Mouse (Mus musculus) midbrain, embryonic 15.5 days (tissue): ENCODE measurements at regions not wholly inside any gene's neighbourhood (a gene's known extent, or its start where the extent isn't known, plus 50 kb on each side); places are given as distances from the start of the nearest gene placed in this dataset.

Experiments
- ATAC-seq: fragments of 200-750 bp; cut with Nextera tagmentation; replicated peaks from 2 replicates; pipeline ENCODE4 v1.8.0; 2017; ENCODE audit warnings: moderate TSS enrichment
- H3K27ac ChIP-seq: fragments of 300-500 bp; sonication (generic); 2 replicates; pipeline ENCODE4 v1.5.1; 2015; ENCODE audit warnings: mild to moderate bottlenecking, inconsistent platforms
- H3K27me3 ChIP-seq: fragments of 300-500 bp; sonication (generic); replicated peaks from 2 replicates; pipeline ENCODE4 v1.6.1; 2015; ENCODE audit warnings: inconsistent platforms
- H3K36me3 ChIP-seq: fragments of 300-500 bp; sonication (generic); replicated peaks from 2 replicates; pipeline ENCODE4 v1.6.1; 2015; ENCODE audit warnings: inconsistent platforms
- H3K4me1 ChIP-seq: fragments of 300-500 bp; sonication (generic); 2 replicates; pipeline ENCODE4 v1.6.1; 2015; ENCODE audit warnings: inconsistent platforms
- H3K4me2 ChIP-seq: fragments of 300-500 bp; sonication (generic); 2 replicates; pipeline ENCODE4 v1.6.1; 2015; ENCODE audit warnings: inconsistent platforms, mild to moderate bottlenecking, moderate library complexity
- H3K4me3 ChIP-seq: fragments of 300-500 bp; sonication (generic); 2 replicates; pipeline ENCODE4 v1.5.1; 2015; ENCODE audit warnings: mild to moderate bottlenecking, inconsistent platforms
- H3K9ac ChIP-seq: fragments of 300-500 bp; sonication (generic); 2 replicates; pipeline ENCODE4 v1.6.1; 2015; ENCODE audit warnings: mild to moderate bottlenecking, inconsistent platforms
- H3K9me3 ChIP-seq: fragments of 300-500 bp; sonication (generic); 2 replicates; pipeline ENCODE4 v1.6.1; 2016; ENCODE audit warnings: inconsistent platforms
- WGBS: fragments of 180-500 bp; shearing (Covaris S2); methylation state at CpG from one replicate; pipeline ENCODE4 v1.1.7; 2015; ENCODE audit warnings: mixed read lengths; 5-methylcytosine and 5-hydroxymethylcytosine counted together

DNA sequence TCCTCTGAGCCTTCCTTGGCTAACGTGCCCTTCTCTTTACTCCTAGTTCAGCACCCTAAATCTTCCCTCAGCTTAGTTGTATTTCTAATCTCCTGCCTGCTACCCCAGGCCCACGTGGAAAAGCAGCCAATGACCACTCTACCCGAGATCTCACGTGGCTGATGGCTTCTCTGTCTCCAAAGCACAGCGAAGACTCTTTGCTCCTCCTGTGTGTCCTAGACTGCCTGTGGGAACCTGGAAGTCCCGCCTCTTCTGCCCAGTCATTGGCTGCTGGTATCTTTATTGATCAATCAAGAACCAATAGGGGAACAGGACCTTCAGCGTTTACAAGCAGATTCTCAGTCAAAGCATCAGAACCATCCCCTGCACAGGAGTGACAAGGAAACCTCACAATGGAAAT, 54.8 kb downstream of the Gm19935 start:
- WGBS = 81% methylated on average over 7 of the region's 7 CpGs
- H3K9me3 ChIP-seq = no peaks in the 10 kb centered on the region
- H3K9ac ChIP-seq = no peak overlapping the region
- no peak overlapping the region for H3K4me2 ChIP-seq
- no peaks in the 10 kb centered on the region for H3K36me3 ChIP-seq
- H3K27me3 ChIP-seq = no peaks in the 10 kb centered on the region
- H3K4me1 ChIP-seq = no peaks in the 10 kb centered on the region
- no peak overlapping the region for H3K4me3 ChIP-seq
- no peak for ATAC-seq
- H3K27ac ChIP-seq = 0 out of 2 replicates have a peak overlapping the region, but pooled peaks have one; percentile 27

DNA sequence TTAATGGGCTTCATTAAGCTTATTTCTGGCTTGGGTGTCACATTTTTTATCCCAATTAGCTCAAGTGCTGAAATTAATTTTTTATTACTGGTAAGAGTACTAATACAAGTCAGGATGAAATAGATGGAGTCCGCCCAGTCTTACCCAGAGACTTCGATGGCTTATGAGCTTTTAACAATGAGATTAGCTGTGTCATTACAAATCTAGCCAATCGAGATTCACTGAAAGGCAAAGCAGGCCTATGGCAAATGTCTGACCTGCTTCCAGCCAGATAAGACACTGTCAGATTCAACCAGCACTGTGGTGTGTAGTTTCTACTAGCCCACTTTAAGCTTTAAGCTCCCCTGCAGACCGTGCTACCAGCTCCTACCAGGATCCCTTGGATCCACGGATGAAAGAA, 55.2 kb downstream of the Gm19935 start:
- WGBS = 58% methylated on average over 5 of the region's 5 CpGs
- no peaks in the 10 kb centered on the region for H3K9me3 ChIP-seq

DNA sequence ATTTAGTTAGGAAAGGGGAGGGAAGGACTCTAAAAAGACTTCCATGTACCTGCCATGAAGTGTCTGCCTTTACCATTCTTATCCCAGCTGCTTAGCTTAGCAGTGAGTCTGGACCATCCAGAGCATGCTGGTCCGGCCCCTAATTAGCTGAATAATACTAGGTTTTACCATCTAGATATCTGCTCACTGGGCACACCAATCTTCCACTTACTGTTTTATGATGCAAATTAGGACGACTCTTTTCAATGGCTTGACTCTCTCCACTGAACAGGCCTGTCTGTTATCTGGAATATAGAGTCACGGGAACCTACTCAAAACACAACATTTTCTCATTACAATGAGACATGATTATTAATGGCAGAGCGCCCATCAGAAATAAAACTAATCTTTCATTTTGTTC, 55.7 kb downstream of the Gm19935 start:
- Histone ChIP-seq H3K9ac (no peak overlapping the region), H3K4me1 (no peaks in the 10 kb centered on the region), H3K27ac (no peak overlapping the region), H3K9me3 (no peaks in the 10 kb centered on the region), H3K36me3 (no peaks in the 10 kb centered on the region), H3K4me2 (no peak overlapping the region), H3K4me3 (no peak overlapping the region), H3K27me3 (no peaks in the 10 kb centered on the region)
- ATAC-seq = 0 out of 2 replicates have a peak, but pooled peaks have one; percentile 14
- 41% methylated on average over 4 of the region's 4 CpGs for WGBS

More for the DNA sequence above, 55.2 kb downstream of the Gm19935 start:
- H3K36me3 ChIP-seq = no peaks in the 10 kb centered on the region
- H3K27ac ChIP-seq = 0 out of 2 replicates have a peak overlapping the region, but pooled peaks have one; percentile 27
- H3K27me3 ChIP-seq = no peaks in the 10 kb centered on the region
- no peaks in the 10 kb centered on the region for H3K4me1 ChIP-seq
- no peak overlapping the region for H3K4me3 ChIP-seq
- no peak for ATAC-seq
- no peak overlapping the region for H3K4me2 ChIP-seq
- no peak overlapping the region for H3K9ac ChIP-seq

DNA sequence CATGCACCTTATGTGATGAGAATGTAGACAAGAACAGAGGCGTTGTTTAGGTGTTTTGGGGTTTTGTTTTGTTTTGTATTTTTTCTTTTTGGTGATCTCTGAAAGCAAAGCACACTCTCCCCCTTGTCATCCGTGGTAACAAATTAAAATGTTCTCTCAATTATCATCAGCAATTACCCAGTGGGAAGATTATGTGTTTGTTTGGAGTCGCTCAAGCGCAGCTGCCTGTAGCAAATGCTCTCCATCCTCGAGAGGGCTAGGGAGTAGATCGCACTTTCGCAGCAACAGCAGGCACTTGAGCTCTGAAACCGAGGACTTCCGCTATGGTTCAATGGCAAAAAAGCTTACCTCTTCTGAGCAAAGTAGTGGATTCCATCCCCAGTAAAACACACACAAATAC, 57.7 kb downstream of the Gm19935 start:
- no peak overlapping the region for H3K9ac ChIP-seq
- H3K4me2 ChIP-seq = no peak overlapping the region
- no peaks in the 10 kb centered on the region for H3K27me3 ChIP-seq
- H3K9me3 ChIP-seq = no peaks in the 10 kb centered on the region
- no peak for ATAC-seq
- peaks cover 4% of the 10 kb centered on the region; the same call in 1 of the 2 replicates for H3K4me1 ChIP-seq
- H3K36me3 ChIP-seq = no peaks in the 10 kb centered on the region
- WGBS = 54% methylated on average over 9 of the region's 9 CpGs
- no peak overlapping the region for H3K4me3 ChIP-seq
- no peak overlapping the region for H3K27ac ChIP-seq

DNA sequence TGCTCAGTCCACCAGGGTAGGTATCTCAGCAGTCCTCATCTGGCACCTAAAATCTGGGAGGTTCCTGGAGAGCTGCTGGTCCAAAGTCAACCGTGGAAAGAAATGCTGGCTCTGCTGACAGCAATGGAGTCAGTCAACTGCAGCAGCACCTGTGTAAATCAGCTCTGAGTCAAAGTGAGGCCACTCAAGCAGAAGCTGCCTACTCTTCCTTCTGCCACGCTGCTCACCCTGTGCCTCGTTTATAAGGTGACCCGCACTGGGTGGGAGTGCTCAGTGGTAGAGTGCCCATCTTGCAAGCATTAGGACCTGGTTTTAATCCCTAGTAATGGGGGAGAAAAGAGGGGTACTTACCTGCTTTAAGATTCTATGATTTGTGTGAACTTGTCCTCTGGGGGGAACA, 62.2 kb downstream of the Gm19935 start:
- Histone ChIP-seq H3K9ac (no peak overlapping the region), H3K4me2 (no peak overlapping the region), H3K9me3 (no peaks in the 10 kb centered on the region), H3K27me3 (no peaks in the 10 kb centered on the region), H3K4me3 (no peak overlapping the region), H3K27ac (no peak overlapping the region), H3K4me1 (peaks cover 4% of the 10 kb centered on the region; the same call in 1 of the 2 replicates), H3K36me3 (no peaks in the 10 kb centered on the region)
- ATAC-seq = no peak
- WGBS = 74% methylated on average over 4 of the region's 4 CpGs

DNA sequence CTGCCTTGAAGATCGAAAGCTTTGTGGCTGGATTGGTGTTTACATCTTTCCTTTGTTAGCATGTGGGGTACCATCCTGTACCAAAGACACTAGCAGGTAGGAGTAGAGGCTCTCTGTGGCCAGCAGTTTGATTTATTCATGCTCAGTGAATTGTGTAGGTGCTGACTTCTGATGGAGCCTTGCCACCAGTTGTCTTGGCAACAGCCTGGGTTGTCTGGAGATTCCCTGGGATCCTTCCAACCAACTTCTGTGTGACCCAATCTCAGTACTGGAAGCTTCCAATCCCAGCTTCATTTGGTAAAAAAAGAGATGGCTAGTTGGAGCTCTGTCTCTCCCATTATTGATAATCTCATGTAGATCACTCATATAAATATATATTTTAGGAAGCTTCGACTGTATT, 73.6 kb downstream of the Gm19935 start:
- 99% methylated on average over 2 of the region's 2 CpGs for WGBS
- no peak overlapping the region for H3K9ac ChIP-seq
- no peaks in the 10 kb centered on the region for H3K9me3 ChIP-seq
- H3K4me1 ChIP-seq = peaks cover 26% of the 10 kb centered on the region
- H3K27ac ChIP-seq = no peak overlapping the region
- no peaks in the 10 kb centered on the region for H3K36me3 ChIP-seq
- no peak overlapping the region for H3K4me2 ChIP-seq
- H3K27me3 ChIP-seq = no peaks in the 10 kb centered on the region
- ATAC-seq = no peak
- no peak overlapping the region for H3K4me3 ChIP-seq

DNA sequence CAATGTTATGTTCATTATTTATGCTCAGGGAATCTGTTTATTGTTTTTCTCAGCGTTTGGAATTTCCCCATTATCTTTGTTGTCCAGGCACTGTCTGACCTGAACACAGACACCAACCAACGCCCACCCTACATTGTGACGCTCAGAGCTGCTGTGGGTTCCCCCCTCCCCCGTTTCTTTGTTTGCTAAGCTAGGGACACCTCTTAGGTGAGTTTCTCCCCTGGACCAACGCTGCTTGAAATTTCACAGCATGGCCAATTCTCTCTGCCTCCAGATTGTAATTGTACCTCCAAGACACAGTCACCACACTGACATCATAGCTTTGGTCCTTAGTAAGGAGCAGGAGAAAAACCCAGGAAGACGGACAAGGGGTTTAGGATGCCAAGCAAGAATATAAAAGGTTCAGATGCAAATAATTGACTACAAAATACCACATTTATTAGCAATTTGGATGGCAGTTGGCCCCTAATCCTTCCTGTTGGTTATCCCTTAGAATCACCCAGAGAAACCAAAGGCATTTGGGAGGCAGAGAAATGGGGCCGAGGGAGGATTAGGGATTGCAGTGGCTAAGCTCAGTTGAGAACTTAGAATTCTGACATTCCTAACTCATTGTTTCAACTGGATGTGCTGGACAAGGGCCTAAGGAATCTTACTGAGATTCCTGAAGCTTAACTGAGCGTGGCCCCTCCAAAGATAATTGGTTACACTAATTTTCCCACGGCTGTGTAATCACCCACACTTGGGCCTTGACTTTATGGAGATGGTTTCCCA, 76.0 kb downstream of the Gm19935 start:
- Histone ChIP-seq H3K9me3 (no peaks in the 10 kb centered on the region), H3K4me1 (peaks cover 26% of the 10 kb centered on the region), H3K4me2 (0 out of 2 replicates have a peak overlapping the region, but pooled peaks have one; percentile 6), H3K27me3 (no peaks in the 10 kb centered on the region), H3K36me3 (no peaks in the 10 kb centered on the region), H3K27ac (peak overlapping the region; percentile 82), H3K9ac (no peak overlapping the region), H3K4me3 (no peak overlapping the region)
- 7% methylated on average over 9 of the region's 9 CpGs for WGBS
- peak; percentile 83 for ATAC-seq

DNA sequence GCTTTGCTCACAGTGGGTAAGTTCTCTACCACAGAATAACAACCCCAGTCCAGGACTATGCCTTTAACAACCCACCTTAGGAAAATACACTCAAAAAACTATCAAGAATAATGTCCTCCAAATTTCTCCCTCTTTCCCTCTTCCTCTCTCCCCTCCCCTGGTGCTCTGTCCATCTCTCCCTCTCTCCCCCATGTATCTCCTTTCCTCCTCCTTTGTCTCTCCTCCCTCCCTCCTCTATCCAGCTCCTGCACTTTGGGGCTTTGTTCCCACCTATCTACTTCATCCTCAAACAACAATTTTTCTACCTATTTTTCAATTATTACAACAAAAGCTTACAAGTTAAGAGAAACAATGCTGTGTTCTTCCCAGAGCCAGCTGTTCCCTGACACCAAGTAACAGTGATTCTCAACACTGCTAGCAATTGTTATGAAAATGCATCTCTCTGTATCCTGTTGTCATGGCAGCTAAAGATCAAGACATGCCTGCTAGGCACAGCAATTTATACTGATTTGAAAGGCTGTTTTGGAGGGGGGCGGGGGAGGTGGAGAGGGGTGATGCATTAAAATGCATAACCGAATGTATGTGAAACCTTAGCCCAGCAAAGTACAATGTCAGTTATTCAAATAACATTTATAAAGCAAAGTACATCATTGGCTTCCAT, 76.8 kb downstream of the Gm19935 start:
- Histone ChIP-seq H3K4me2 (0 out of 2 replicates have a peak overlapping the region, but pooled peaks have one; percentile 6), H3K4me3 (no peak overlapping the region), H3K9me3 (no peaks in the 10 kb centered on the region), H3K27ac (peak overlapping the region; percentile 82), H3K27me3 (no peaks in the 10 kb centered on the region), H3K36me3 (no peaks in the 10 kb centered on the region), H3K9ac (0 out of 2 replicates have a peak overlapping the region, but pooled peaks have one; percentile 7), H3K4me1 (peaks cover 26% of the 10 kb centered on the region)
- WGBS = 12% methylated on average over 2 of the region's 2 CpGs
- ATAC-seq = peak; percentile 89

DNA sequence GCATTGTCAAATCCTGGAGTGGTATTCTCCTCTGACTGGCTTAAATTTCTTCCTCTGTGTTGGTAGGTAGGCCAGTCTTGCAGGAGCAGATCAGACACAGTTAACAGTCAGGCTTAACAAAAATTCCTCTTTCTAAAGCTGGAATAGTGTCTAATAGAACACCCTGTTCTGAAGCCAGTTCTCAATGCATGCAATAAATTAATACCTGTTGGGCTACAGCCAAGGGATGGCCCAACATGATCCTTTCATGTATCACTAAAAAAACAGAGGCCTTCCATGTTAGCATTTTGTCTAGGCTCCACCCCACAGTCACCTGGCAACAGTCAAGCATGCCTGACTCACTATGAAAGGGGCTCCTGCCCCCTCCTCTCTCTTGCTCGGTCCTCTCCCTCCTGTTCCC, 89.2 kb downstream of the Gm19935 start:
- 18% methylated on average over 1 of the region's 1 CpGs for WGBS
- H3K4me2 ChIP-seq = no peak overlapping the region
- no peak overlapping the region for H3K9ac ChIP-seq
- no peaks in the 10 kb centered on the region for H3K27me3 ChIP-seq
- no peak overlapping the region for H3K4me3 ChIP-seq
- no peaks in the 10 kb centered on the region for H3K9me3 ChIP-seq
- H3K27ac ChIP-seq = no peak overlapping the region
- no peak for ATAC-seq
- no peaks in the 10 kb centered on the region for H3K4me1 ChIP-seq
- H3K36me3 ChIP-seq = no peaks in the 10 kb centered on the region

DNA sequence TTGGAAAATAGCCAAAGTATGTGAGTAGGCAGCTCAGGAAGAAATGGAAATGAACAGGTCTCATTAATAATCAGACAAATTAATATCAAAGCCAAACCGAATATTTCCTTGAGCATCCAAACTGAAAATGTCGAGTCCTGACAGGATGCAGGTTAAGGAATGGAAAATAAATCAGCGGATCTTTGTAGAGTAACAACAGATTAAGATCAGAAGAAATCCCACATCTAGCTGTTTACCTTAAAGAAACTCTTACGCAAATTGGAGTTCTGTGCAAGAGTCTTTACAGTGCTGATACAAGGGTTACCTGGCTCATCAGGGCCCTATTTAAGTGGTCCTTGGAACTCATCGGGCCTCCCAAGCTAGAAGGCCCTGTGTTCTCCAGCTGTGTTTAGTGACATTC, 92.0 kb downstream of the Gm19935 start:
- no peak overlapping the region for H3K4me2 ChIP-seq
- 90% methylated on average over 5 of the region's 5 CpGs for WGBS

DNA sequence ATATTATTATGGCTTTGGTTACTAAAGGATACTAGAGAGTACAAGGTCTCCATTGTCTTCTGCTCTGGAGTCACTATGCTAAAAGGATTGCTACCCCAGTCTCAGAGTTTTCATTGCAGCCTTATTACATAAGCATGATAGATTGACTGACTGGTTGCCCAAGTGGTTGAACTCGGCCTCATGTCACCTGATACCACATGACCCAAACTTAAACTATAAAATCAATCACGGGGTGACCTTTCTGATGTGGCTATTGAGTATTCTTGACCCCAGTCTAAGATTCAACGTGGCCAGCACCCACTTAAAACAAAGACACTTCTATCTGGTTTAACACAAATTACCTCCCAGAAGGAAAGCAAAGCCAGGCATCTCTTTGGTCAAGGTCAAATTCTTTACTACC, 100.8 kb downstream of the Gm19935 start:
- WGBS = 65% methylated on average over 3 of the region's 3 CpGs
- ATAC-seq = no peak

More for the DNA sequence above, 92.0 kb downstream of the Gm19935 start:
- ATAC-seq = no peak
- no peak overlapping the region for H3K9ac ChIP-seq
- H3K4me1 ChIP-seq = no peaks in the 10 kb centered on the region
- H3K27me3 ChIP-seq = no peaks in the 10 kb centered on the region
- H3K9me3 ChIP-seq = no peaks in the 10 kb centered on the region
- no peak overlapping the region for H3K27ac ChIP-seq
- H3K4me3 ChIP-seq = no peak overlapping the region
- no peaks in the 10 kb centered on the region for H3K36me3 ChIP-seq

DNA sequence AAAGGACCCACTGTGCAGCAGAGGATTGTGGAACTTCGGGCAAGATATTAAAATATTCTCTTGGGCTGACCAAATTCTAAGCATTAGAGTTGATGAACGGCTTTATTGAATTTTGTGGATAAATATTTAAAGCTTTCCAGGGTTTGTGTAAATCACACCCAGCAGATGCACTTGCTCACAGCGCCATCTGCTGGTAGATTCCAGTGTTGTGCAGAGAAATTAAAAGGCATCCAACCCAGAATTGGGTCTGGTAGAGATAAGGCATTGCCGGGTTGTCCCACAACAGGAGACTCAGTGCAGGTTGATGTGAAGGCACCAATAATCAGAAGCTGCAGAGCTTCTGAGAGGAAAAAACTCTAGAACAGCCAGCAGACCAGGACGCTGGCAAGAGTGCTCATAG, 108.7 kb downstream of the Gm19935 start:
- H3K27ac ChIP-seq = 0 out of 2 replicates have a peak overlapping the region, but pooled peaks have one; percentile 18
- WGBS = 7% methylated on average over 5 of the region's 5 CpGs
- no peaks in the 10 kb centered on the region for H3K9me3 ChIP-seq
- H3K4me3 ChIP-seq = 0 out of 2 replicates have a peak overlapping the region, but pooled peaks have one; percentile 0
- H3K36me3 ChIP-seq = no peaks in the 10 kb centered on the region
- H3K27me3 ChIP-seq = no peaks in the 10 kb centered on the region
- ATAC-seq = 0 out of 2 replicates have a peak, but pooled peaks have one; percentile 37
- H3K4me1 ChIP-seq = peaks cover 8% of the 10 kb centered on the region; the same call in 1 of the 2 replicates
- no peak overlapping the region for H3K9ac ChIP-seq
- H3K4me2 ChIP-seq = peak overlapping the region; percentile 19

More for the DNA sequence above, 100.8 kb downstream of the Gm19935 start:
- Histone ChIP-seq H3K9ac (no peak overlapping the region), H3K4me2 (no peak overlapping the region), H3K36me3 (no peaks in the 10 kb centered on the region), H3K27me3 (no peaks in the 10 kb centered on the region), H3K27ac (no peak overlapping the region), H3K9me3 (no peaks in the 10 kb centered on the region), H3K4me1 (no peaks in the 10 kb centered on the region), H3K4me3 (no peak overlapping the region)
